Mouse (Mus musculus) cerebellum, adult 2 months (tissue): ENCODE measurements around the gene Spag5. TPM values are rescaled to one million over a fixed set of nuclear protein-coding genes. Genes with fewer than 3 reads are reported as not detected.

Experiments used
- DNase-seq, 2 experiments: peaks; one replicate each; pipeline ENCODE4 v3.0.0; 2021
- H3K27ac ChIP-seq: fragments of 200-500 bp; 2 replicates; pipeline ENCODE4 v1.5.1; 2012; ENCODE audit warnings: low read length, control low read depth, inconsistent platforms; ENCODE audit not compliant: insufficient read depth
- H3K27me3 ChIP-seq: fragments of 200-500 bp; 2 replicates; pipeline ENCODE4 v1.6.1; 2012; ENCODE audit warnings: inconsistent platforms, mild to moderate bottlenecking, low read length, moderate library complexity; ENCODE audit not compliant: control insufficient read depth, insufficient read depth
- H3K4me1 ChIP-seq: fragments of 200-500 bp; 2 replicates; pipeline ENCODE4 v1.6.1; 2011; ENCODE audit warnings: low read length; ENCODE audit not compliant: control insufficient read depth, insufficient read depth
- H3K4me3 ChIP-seq: fragments of 200-500 bp; replicated peaks from 2 replicates; pipeline ENCODE3; 2011; ENCODE audit warnings: mild to moderate bottlenecking, low read depth, low read length, control low read depth; ENCODE audit not compliant: insufficient read depth
- CTCF ChIP-seq: fragments of 200-500 bp; IDR thresholded peaks from 2 replicates; pipeline ENCODE4 v1.5.1; 2011; ENCODE audit warnings: low read depth, mild to moderate bottlenecking, control low read depth, low read length, moderate library complexity, borderline replicate concordance; ENCODE audit not compliant: insufficient read depth
- POLR2A ChIP-seq: fragments of 200-500 bp; IDR thresholded peaks from 2 replicates; pipeline ENCODE4 v1.6.1; 2011; ENCODE audit warnings: low read length, control low read depth, borderline replicate concordance; ENCODE audit not compliant: insufficient read depth
- WGBS: fragments of 180-500 bp; shearing (Covaris S2); methylation state at CpG from one replicate; pipeline ENCODE4 v1.1.7; 2018; 5-methylcytosine and 5-hydroxymethylcytosine counted together
- polyA plus RNA-seq: library from polyadenylated mRNA; depleted of rRNA; stranded (reverse); fragments of >200 nt; gene quantifications from 2 replicates; pipeline ENCODE4 v1.2.3, GENCODE M21; 2012; rRNA removed

The Spag5 gene
- polyA plus RNA-seq, 1 experiment: 17.6 TPM

GRCm38 (mm10) chr11:78363309-78364007 is 62.1 kb downstream of the Spag5 start:
- Histone ChIP-seq H3K4me1 (no peaks in the 10 kb centered on the region), H3K4me3 (no peak overlapping the region), H3K27ac (no peak overlapping the region), H3K27me3 (no peaks in the 10 kb centered on the region)
- no peak for TF ChIP-seq POLR2A
- no peak for TF ChIP-seq CTCF
- 85% methylated on average over 13 of the region's 13 CpGs for WGBS
- no peak for DNase-seq

GRCm38 (mm10) chr11:78364103-78364502 is 62.8 kb downstream of the Spag5 start:
- no peak overlapping the region for H3K4me3 ChIP-seq
- TF ChIP-seq POLR2A (no peak), CTCF (no peak)
- H3K27me3 ChIP-seq: no peaks in the 10 kb centered on the region
- H3K4me1 ChIP-seq: no peaks in the 10 kb centered on the region
- no peak for DNase-seq
- 41% methylated on average over 8 of the region's 8 CpGs for WGBS
- no peak overlapping the region for H3K27ac ChIP-seq

DNA sequence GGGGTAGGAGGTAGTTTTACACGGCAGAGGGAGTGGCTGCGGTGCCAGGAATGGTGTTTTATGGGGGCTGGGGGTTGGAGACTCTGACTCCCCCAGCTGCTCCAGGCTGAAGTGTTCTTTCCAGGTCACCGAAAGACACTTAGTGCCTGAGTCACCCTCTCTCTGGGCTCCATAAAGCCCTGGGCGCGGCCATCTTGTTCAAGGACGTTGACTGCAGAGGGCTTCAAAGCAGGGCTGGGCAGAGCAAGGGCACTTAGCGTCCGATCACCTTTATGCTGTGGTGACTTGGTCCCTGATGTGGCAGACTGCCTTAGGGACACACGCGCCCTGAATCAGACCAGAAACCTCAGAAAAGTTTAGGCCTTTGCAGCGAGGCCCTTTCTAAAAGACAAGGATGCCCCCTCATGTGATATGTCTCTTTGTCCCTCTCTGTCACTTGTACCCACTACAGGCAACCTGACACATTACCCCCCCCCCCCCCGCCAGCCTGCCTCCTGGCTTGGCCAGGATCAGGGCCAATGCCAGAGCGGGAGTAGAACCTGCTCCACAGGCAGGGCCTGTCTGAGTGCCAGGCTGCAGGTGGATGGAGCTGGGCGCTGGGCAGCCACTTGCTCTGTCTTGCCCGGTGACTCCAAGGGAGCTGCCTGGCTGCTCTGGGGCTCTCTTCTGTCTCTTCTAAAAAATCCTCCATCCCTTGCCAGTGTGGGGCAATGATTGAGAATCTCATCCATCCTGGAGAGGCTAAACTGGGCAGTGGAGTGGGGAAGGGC is 66.3 kb downstream of the Spag5 start:
- no peak overlapping the region for H3K27ac ChIP-seq
- H3K27me3 ChIP-seq: no peaks in the 10 kb centered on the region
- H3K4me1 ChIP-seq: no peaks in the 10 kb centered on the region
- DNase-seq: no peak
- 81% methylated on average over 15 of the region's 15 CpGs for WGBS
- no peak for TF ChIP-seq CTCF
- no peak for TF ChIP-seq POLR2A
- no peak overlapping the region for H3K4me3 ChIP-seq

DNA sequence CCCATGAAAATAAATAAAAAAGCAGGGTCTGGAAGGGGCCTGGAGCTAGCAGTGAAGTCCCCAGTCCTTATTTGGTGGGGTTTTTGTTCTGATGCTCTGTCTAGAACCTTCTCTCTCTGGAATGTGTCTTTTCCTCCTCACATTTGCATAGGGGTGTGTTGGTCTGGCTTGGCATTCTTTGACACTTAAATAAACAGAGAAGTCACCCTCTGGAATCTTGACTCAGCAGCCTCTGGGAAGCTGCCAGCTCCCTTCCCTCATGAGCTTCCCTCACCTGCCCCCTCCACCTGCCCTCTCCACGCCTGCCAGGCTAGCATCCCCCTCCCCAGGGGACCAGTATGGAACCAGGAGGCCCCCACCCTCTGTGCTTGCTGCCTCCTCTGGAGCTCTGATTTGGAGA is 69.1 kb downstream of the Spag5 start:
- Histone ChIP-seq H3K4me1 (no peaks in the 10 kb centered on the region), H3K27me3 (no peaks in the 10 kb centered on the region), H3K27ac (no peak overlapping the region), H3K4me3 (no peak overlapping the region)
- TF ChIP-seq CTCF: no peak
- TF ChIP-seq POLR2A: no peak
- 41% methylated on average over 1 of the region's 1 CpGs for WGBS
- DNase-seq: no peak

GRCm38 (mm10) chr11:78371711-78372110 is 70.4 kb downstream of the Spag5 start:
- DNase-seq: no peak
- Histone ChIP-seq H3K4me1 (no peaks in the 10 kb centered on the region), H3K27me3 (no peaks in the 10 kb centered on the region), H3K27ac (no peak overlapping the region), H3K4me3 (no peak overlapping the region)
- WGBS: 89% methylated on average over 11 of the region's 11 CpGs
- TF ChIP-seq CTCF (no peak), POLR2A (no peak)

Other genes with a start within 250 kb of the Spag5 start
- 34.0 and 35.8 TPM in 2 replicates for gene Eral1, start 221.1 kb upstream of the Spag5 start, polyA plus RNA-seq
- 23.0 and 23.5 TPM in 2 replicates for gene Fam222b, start 206.9 kb upstream of the Spag5 start, polyA plus RNA-seq
- gene Traf4, start 135.9 kb upstream of the Spag5 start, polyA plus RNA-seq: 21.6 and 22.3 TPM in 2 replicates
- 4.8 and 5.8 TPM in 2 replicates for gene Nek8, start 124.9 kb upstream of the Spag5 start, polyA plus RNA-seq
- 147 and 158 TPM in 2 replicates for gene Tlcd1, start 124.8 kb upstream of the Spag5 start, polyA plus RNA-seq
- 1,121 and 1,182 TPM in 2 replicates for gene Rpl23a, start 117.9 kb upstream of the Spag5 start, polyA plus RNA-seq
- gene Rab34, start 113.1 kb upstream of the Spag5 start, polyA plus RNA-seq: 36.6 and 38.1 TPM in 2 replicates
- 11.7 and 12.1 TPM in 2 replicates for gene Proca1, start 108.1 kb upstream of the Spag5 start, polyA plus RNA-seq
- 121 and 124 TPM in 2 replicates for gene Sdf2, start 55.8 kb upstream of the Spag5 start, polyA plus RNA-seq
- gene Supt6, start 55.5 kb upstream of the Spag5 start, polyA plus RNA-seq: 48.8 and 50.3 TPM in 2 replicates
- 112 and 118 TPM in 2 replicates for gene 2610507B11Rik, start 39.8 kb upstream of the Spag5 start, polyA plus RNA-seq
- 2.6 and 2.9 TPM in 2 replicates for gene BC030499, start 10.7 kb upstream of the Spag5 start, polyA plus RNA-seq
- 2,621 and 2,670 TPM in 2 replicates for gene Aldoc, start 21.4 kb downstream of the Spag5 start, polyA plus RNA-seq
- 94.2 and 98.6 TPM in 2 replicates for gene Pigs, start 26.9 kb downstream of the Spag5 start, polyA plus RNA-seq
- 72.2 and 75.2 TPM in 2 replicates for gene Unc119, start 42.0 kb downstream of the Spag5 start, polyA plus RNA-seq
- not detected in 2 replicates for gene Foxn1, start 85.0 kb downstream of the Spag5 start, polyA plus RNA-seq
- gene Slc13a2, start 120.7 kb downstream of the Spag5 start, polyA plus RNA-seq: not detected in 2 replicates
- 15.2 and 15.4 TPM in 2 replicates for gene Slc46a1, start 164.2 kb downstream of the Spag5 start, polyA plus RNA-seq
- gene Sarm1, start 196.2 kb downstream of the Spag5 start, polyA plus RNA-seq: 29.0 and 32.0 TPM in 2 replicates
- gene Vtn, start 197.6 kb downstream of the Spag5 start, polyA plus RNA-seq: 142 and 143 TPM in 2 replicates
- gene Sebox, start 201.9 kb downstream of the Spag5 start, polyA plus RNA-seq: 14.7 and 17.3 TPM in 2 replicates
- 67.9 and 69.5 TPM in 2 replicates for gene Tmem199, start 210.6 kb downstream of the Spag5 start, polyA plus RNA-seq
- gene Poldip2, start 210.7 kb downstream of the Spag5 start, polyA plus RNA-seq: 133 TPM in 2 replicates
- gene Tnfaip1, start 234.8 kb downstream of the Spag5 start, polyA plus RNA-seq: 36.7 and 38.0 TPM in 2 replicates
- 83.7 and 91.8 TPM in 2 replicates for gene Ift20, start 234.8 kb downstream of the Spag5 start, polyA plus RNA-seq
- 15.6 and 15.9 TPM in 2 replicates for gene Tmem97, start 249.2 kb downstream of the Spag5 start, polyA plus RNA-seq